Mouse (Mus musculus) stomach, postnatal 0 days (tissue): ENCODE results near the gene Hes5.

Experiments used
- CTCF ChIP-seq: IDR thresholded peaks from 2 replicates; pipeline ENCODE4 v1.5.1; 2016; ENCODE audit warnings: antibody characterized with exemption, low read depth, mild to moderate bottlenecking, moderate library complexity
- EP300 ChIP-seq: optimal IDR thresholded peaks from 2 replicates; pipeline ENCODE3; 2016; ENCODE audit warnings: antibody characterized with exemption

GRCm38 (mm10) chr4:154922931-154923330 is 37.8 kb upstream of the Hes5 start:
- no peak for TF ChIP-seq EP300
- no peak for TF ChIP-seq CTCF
